Mouse (Mus musculus): Measurements from ENCODE around the gene Prkce.
A peak's percentile ranks its signal among the peaks of the same experiment; 100 is the strongest.

Gene Prkce

GRCm38 (mm10) chr17:86226198-86226597 is 58.6 kb downstream of the Prkce start:
- DNase-seq: no peak

GRCm38 (mm10) chr17:86226635-86227034 is 59.0 kb downstream of the Prkce start:
- no peak for DNase-seq

GRCm38 (mm10) chr17:86227389-86227788 is 59.8 kb downstream of the Prkce start:
- DNase-seq: no peak

DNA sequence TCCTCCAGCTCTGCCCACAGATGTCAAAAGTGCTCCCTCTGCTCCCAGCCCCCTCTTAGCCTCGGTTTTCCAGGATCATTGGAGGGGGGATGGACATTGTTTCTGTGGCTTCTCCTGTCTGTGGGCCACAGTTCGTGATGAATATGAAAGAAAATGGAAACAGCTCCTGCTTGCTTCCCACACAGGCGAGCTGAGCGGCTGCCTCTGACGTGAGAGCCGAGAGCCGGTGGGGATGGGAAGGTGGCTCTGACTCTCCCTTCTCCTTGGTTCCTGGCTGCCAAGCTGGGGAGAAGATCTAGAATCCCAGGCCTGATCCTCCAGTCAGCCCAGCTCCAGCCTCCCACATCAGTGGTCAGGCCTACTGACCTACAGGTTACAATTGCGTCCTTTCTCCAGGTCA is 61.3 kb downstream of the Prkce start:
- no peak for DNase-seq

DNA sequence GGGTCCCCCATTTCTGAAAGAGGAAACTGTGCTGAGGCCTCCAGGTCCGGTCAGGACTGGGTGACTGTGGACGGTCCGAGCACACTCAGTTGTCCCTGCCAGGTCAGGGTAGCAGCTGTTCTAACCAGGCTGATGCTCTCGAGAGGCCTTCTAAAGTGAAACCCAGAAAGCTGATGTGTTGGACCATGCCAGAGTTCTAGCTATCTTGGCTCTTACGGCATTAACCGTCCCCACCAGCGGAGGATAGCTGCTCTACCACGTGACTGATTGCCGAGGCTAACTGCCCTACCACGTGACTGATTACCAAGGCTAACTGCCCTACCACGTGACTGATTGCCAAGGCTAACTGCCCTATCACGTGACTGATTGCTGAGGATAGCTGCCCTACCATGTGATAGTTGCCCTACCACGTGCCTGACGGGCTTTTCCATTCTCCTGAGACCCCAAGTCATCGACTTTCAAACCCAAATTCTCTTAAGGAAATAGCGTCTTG is 62.6 kb downstream of the Prkce start:
- no peak for DNase-seq

DNA sequence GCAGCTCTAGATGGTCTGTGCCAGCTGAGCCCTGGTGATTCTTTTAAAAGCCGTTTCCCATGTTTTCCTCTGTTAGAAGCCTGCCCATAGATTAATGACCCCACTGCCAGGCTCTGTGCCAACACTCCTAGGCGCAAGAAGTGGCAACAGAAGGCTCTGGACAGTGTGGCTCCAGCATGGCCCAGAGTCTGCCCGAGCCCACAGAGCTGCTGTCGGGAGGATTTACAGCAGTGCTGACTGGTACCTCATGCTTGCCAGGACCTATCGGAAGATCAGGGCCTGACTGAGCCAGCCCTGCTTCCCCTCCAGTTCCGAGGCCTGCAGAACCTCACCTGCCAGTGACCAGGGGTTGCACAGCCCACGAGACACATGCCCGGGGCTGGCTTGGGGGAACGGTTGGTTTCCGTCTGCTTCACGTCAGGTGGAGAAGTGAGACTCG is 64.2 kb downstream of the Prkce start:
- DNase-seq: no peak

DNA sequence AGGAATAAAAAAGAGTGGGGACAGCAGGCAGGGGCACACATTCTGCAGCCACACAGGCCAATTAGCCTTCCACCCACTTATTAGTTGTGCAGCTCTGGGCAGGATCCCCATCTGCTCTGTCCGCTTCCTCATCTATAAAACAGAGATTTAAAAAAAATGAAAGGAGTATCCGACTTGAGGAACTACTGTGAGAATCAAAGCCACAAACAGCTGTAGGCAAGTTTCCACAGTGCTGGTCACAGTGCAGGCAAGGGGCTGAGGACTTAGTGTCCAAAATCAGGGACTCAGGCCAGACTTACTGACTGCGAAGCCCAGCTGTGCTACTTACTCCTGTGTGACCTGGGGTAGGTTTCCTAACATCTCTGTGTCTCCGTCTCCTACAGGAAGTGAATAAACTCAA is 64.7 kb downstream of the Prkce start:
- no peak for DNase-seq

DNA sequence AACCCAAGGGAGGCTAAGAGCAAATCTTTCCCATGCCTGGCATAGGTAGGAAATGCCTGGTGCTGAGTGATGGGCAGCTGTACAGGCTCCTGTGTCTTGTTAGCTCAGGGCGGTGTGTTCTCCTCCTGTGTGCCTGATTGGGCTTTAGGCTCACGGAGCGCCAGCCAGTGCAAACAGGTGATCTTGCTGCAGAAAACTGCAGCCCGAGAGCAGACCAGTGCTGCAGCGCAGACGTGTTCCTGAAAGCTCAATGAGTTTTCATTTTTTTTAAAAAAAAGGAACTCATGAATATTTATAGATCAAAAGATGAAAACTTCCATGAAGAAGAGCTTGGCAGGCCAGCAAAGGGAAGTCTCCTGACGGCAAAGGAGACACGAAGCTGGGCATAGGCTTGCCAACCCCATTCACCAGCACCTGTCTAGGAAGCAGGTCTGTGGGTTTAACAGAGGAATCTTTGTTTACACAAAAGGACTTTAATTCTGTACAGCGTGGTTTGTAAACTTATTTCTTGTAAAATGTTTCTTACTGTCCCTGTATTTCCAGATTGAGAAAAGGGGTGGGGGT is 67.1 kb downstream of the Prkce start:
- DNase-seq: no peak

DNA sequence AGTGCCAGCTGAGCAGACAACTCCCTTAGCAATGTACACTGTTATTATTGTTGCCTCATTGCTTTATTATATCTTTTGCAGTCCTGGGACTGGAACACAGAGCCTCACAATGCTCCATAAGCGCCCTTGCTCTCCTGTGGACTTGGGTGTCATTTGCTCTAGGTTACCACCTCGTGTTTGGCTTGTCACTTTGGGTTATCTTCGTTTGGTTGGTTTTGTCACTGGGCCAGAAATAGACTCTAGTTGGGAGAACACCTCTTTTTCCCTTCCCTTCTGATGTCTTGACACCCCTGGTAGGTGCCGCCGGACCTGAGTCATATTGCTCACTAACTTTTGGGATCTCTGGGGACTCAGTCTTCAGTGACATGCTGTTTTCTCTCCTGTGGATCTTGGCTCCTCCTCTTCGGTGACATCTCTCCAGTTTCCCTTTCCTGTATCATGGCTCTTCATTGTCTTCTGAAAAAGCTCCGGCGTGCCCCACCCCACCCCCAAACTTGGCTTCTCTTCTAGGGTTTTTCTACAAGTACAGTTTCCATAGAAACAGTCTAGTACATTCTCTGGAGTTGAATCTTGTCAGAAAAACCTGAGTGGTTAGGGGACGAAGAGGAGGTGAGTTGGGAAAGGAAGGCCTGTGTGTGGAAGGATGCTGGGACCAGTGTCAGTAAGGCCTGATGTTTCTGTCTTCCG is 68.6 kb downstream of the Prkce start:
- DNase-seq: peak; percentile 57

GRCm38 (mm10) chr17:86236861-86237763 is 69.5 kb downstream of the Prkce start:
- peak; percentile 94 for DNase-seq

- no peak for DNase-seq
Observed at GRCm38 (mm10) chr17:86242291-86242690, 74.7 kb downstream of the Prkce start.

GRCm38 (mm10) chr17:86243109-86243527 is 75.5 kb downstream of the Prkce start:
- DNase-seq: no peak

- DNase-seq: no peak
Observed at GRCm38 (mm10) chr17:86244397-86244796, 76.8 kb downstream of the Prkce start.

- DNase-seq: no peak
Observed at GRCm38 (mm10) chr17:86248832-86249231, 81.2 kb downstream of the Prkce start.

DNA sequence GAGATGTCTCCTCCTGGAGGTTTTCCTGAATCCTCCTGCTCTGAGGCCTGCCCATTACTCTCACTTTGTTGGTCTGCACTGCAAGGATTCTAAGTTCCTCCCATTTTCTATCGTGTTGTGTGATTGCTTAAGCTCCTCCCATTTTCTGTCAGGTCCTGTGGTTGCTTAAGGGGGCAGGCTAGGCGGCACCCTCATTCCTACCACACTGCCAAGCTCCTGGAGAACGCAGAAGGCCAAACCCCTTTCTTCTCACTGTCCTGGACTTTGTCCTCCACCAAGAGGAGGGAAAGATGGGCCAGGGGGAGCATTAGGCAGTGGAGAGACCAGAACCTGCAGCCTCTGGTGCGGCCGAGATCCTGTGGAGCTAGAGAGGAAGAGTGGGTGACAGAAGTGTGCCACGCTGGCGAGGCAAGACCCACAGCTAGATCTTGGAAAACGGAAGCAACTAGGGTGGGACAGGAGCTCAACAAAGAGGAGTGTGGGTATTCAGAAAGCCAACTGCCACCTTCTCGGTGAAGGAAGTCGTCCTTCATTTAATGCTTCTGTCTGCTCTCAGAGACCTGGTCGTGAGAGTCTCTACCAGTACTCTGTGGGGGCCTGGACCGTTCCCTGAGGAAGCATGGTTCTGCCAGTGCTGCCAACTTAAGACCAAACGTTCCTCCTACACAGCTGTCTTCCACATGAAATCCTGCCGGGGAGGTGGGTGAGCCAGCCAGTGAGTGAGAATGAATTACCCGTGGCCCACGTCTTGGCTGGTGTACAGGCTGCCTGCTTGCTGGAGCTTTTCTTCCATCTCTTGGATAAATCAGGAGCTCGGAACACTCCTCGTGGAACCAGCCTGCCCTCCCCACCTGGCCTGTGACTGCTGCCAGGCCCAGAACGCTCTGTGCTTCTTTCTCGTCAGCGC is 82.2 kb downstream of the Prkce start:
- no peak for DNase-seq

GRCm38 (mm10) chr17:86250406-86250905 is 82.9 kb downstream of the Prkce start:
- DNase-seq: no peak

- DNase-seq: no peak
Observed at GRCm38 (mm10) chr17:86253884-86254283, 86.3 kb downstream of the Prkce start.

GRCm38 (mm10) chr17:86254285-86254684 is 86.7 kb downstream of the Prkce start:
- DNase-seq: peak; percentile 52

- DNase-seq: no peak
Observed at GRCm38 (mm10) chr17:86254978-86255377, 87.4 kb downstream of the Prkce start.

GRCm38 (mm10) chr17:86256730-86257131 is 89.1 kb downstream of the Prkce start:
- no peak for DNase-seq

GRCm38 (mm10) chr17:86261067-86261466 is 93.5 kb downstream of the Prkce start:
- no peak for DNase-seq

DNA sequence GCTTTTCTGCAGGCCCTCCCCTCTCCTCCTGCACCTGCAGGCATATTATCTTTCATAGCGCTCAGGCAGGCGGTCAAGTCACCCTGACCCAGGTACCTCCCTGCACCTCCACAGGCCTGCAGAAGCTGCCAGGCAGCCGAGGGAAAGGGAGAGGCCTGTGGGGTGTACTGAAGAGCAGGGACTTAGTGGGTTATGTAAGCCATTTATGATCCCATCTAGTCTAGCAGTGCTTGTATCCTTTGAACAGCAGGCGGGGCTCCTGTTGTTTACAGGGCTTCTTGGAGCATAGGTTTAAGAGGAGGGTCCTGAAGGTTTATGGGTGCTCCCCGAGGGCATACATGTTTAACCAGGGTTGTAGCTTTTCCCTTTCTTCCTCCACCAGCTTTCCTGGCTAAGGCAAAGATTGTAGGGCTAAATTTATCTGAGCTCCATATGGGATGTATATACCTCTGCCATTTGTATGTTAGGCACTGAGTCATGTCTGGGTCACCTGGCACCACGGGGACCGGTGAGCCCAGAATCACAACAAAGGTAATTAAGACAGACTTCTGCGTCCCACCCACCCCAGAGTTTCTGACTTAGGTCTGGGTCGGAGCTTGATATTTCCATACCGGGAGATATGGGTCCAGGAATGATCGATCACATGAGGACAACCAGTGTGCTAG is 96.5 kb downstream of the Prkce start:
- no peak for DNase-seq

Measured in kidney, adult 9 months (tissue).